20 mouse cellular contexts compared by ENCODE assay signal in the genomic region with DNA sequence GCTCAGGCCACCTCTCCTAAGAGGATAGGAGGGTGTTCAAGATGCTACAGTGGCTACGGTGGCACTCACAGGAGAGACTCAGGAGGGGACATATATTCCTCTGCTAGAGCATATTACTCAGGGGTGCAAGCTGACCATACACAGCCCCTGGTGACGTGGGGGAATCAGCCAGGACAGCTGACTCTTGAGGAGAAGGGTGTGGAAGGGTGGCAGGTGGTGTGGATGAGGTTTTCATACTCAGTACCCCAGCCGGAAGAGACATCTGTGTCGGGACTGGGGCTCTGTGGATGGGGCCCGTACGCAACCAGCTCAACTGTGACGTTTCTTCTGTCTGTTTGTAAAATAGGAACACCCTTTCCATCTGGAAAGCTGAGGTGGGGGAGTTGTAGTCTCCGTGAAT. TPM values are rescaled to one million over a fixed set of nuclear protein-coding genes. Genes with fewer than 3 reads are reported as not detected.
DNase-seq lines count a peak whose midpoint lies in the region; ATAC-seq and TF ChIP-seq lines count a peak whose summit lies in the region.
"Had no signal": no experiment of that assay in that cellular context is flagged by ENCODE, and none has a peak within 500 bp of the region (broad histone marks: within the 10 kb centered on the region; RNA-seq: fewer than 3 reads in every experiment).

No protein-coding gene starts in this region.

- H3K36me3 ChIP-seq in heart, adult 2 months (ENCODE audit: control insufficient read depth, insufficient read depth, low read length): no peaks in the 10 kb centered on the region
- no peaks in the 10 kb centered on the region for H3K36me3 ChIP-seq in lung, embryonic 16.5 days (ENCODE audit: control insufficient read depth, insufficient read depth, low read length)
- no peaks in the 10 kb centered on the region for H3K36me3 ChIP-seq in myocyte (ENCODE audit: control insufficient read depth, insufficient read depth)
- H3K36me3 ChIP-seq in stomach, postnatal 0 days (ENCODE audit: control insufficient read depth, insufficient read depth, low read length): no peaks in the 10 kb centered on the region
- H3K36me3 ChIP-seq: heart, embryonic 15.5 days; hindbrain, embryonic 10.5 days had no signal

- no peak overlapping the region; the same call in 1 of the 2 replicates for H3K27ac ChIP-seq in heart, adult 2 months
- no peak overlapping the region for H3K27ac ChIP-seq in lung, embryonic 16.5 days (ENCODE audit: low read length)
- peak overlapping the region; percentile 83 for H3K27ac ChIP-seq in stomach, postnatal 0 days (replicated peaks)
- H3K27ac ChIP-seq: heart, embryonic 15.5 days; hindbrain, embryonic 10.5 days; hindbrain, embryonic 14.5 days had no signal

- no peak for DNase-seq in heart, adult 2 months
- no peak for DNase-seq in heart, postnatal 4 days
- no peak for DNase-seq in lung, postnatal 36 days
- no peak for DNase-seq in stomach, postnatal 0 days (ENCODE audit: low spot score)
- no peak for DNase-seq in retina, postnatal 1 day
- no peak for DNase-seq in spleen, adult 12 weeks (ENCODE audit: low spot score)
- DNase-seq: adrenal gland, postnatal 14 days; cerebellum, adult 18-20 months; cerebellum, adult 9-11 months; cerebellum, postnatal 36 days; gastrocnemius, postnatal 10 days; heart, adult 18-20 months; heart, postnatal 14 days had no signal

- peaks cover 5% of the 10 kb centered on the region for H3K4me1 ChIP-seq in heart, adult 2 months (ENCODE audit: control insufficient read depth, insufficient read depth, low read length)
- peaks cover 37% of the 10 kb centered on the region for H3K4me1 ChIP-seq in lung, embryonic 16.5 days (replicated peaks; ENCODE audit: control insufficient read depth, insufficient read depth, low read length)
- no peaks in the 10 kb centered on the region; the same call in 1 of the 2 replicates for H3K4me1 ChIP-seq in stomach, postnatal 0 days (replicated peaks; ENCODE audit: control insufficient read depth, insufficient read depth)

- ATAC-seq in lung, embryonic 16.5 days (ENCODE audit: low read depth): no peak
- ATAC-seq in stomach, postnatal 0 days (ENCODE audit: low FRiP score, low TSS enrichment): no peak
- ATAC-seq: forebrain, embryonic 14.5 days had no signal

- H3K9ac ChIP-seq in heart, adult 2 months (ENCODE audit: low read depth, low read length): peak overlapping the region; percentile 20
- no peak overlapping the region for H3K9ac ChIP-seq in lung, embryonic 16.5 days (ENCODE audit: low read length)
- H3K9ac ChIP-seq in stomach, postnatal 0 days (ENCODE audit: low read length): peak overlapping the region; percentile 41; the same call in 1 of the 2 replicates
- H3K9ac ChIP-seq: heart, embryonic 15.5 days; hindbrain, embryonic 14.5 days had no signal

- no peaks in the 10 kb centered on the region for H3K79me2 ChIP-seq in heart, adult 2 months (replicated peaks; ENCODE audit: control insufficient read depth, insufficient read depth, low read length)
- no peaks in the 10 kb centered on the region for H3K79me2 ChIP-seq in myocyte (ENCODE audit: control insufficient read depth, insufficient read depth)

- TF ChIP-seq CTCF in heart, adult 2 months (IDR thresholded peaks at IDR 0.05): no peak
- no peak for TF ChIP-seq CTCF in stomach, postnatal 0 days (IDR thresholded peaks at IDR 0.05; ENCODE audit: low read depth)

- H3K4me2 ChIP-seq in lung, embryonic 16.5 days (ENCODE audit: low read depth, low read length): peak overlapping the region; percentile 28; the same call in 1 of the 2 replicates
- no peak overlapping the region for H3K4me2 ChIP-seq in myocyte (ENCODE audit: low read depth)
- peak overlapping the region; percentile 27 for H3K4me2 ChIP-seq in stomach, postnatal 0 days (replicated peaks; ENCODE audit: low read depth)
- H3K4me2 ChIP-seq: heart, embryonic 11.5 days; heart, embryonic 15.5 days; hindbrain, embryonic 14.5 days had no signal

- TF ChIP-seq POLR2A in heart, adult 2 months (IDR thresholded peaks at IDR 0.05; ENCODE audit: insufficient read depth, low read depth, low read length): no peak
- no peak for TF ChIP-seq POLR2A in myocyte (IDR thresholded peaks at IDR 0.05; ENCODE audit: insufficient read length, low read depth)

- intact Hi-C loops in heart, adult 2 months (cut with DNase I): loop anchor here (2.0 kb wide), 1 partner anchor 14 kb away; no protein-coding TSS in a partner anchor

- no peak for TF ChIP-seq EP300 in heart, adult 2 months (IDR thresholded peaks at IDR 0.05; ENCODE audit: insufficient read depth, low read depth, low read length)
- no peak for TF ChIP-seq EP300 in stomach, postnatal 0 days (optimal IDR thresholded peaks at IDR 0.05)

- no peaks in the 10 kb centered on the region for H3K9me3 ChIP-seq in lung, embryonic 16.5 days (ENCODE audit: control insufficient read depth, low read length)
- no peaks in the 10 kb centered on the region for H3K9me3 ChIP-seq in stomach, postnatal 0 days (ENCODE audit: control insufficient read depth, low read length)
- H3K9me3 ChIP-seq: heart, embryonic 15.5 days; hindbrain, embryonic 10.5 days had no signal

- 63% methylated on average over 8 of the region's 8 CpGs for WGBS in heart, adult 2 months
- WGBS in lung, embryonic 16.5 days: 77% methylated on average over 8 of the region's 8 CpGs
- 79% methylated on average over 8 of the region's 8 CpGs for WGBS in stomach, postnatal 0 days

- H3ac ChIP-seq in myocyte (ENCODE audit: control insufficient read depth, insufficient read length): no peak overlapping the region

- no peaks in the 10 kb centered on the region for H3K27me3 ChIP-seq in heart, adult 2 months (ENCODE audit: control insufficient read depth, insufficient read depth, low read length)
- H3K27me3 ChIP-seq in lung, embryonic 16.5 days (ENCODE audit: control insufficient read depth, insufficient read depth, low read depth, low read length): no peaks in the 10 kb centered on the region
- peaks cover 56% of the 10 kb centered on the region for H3K27me3 ChIP-seq in myocyte (ENCODE audit: control insufficient read depth, insufficient read depth, insufficient read length)
- no peaks in the 10 kb centered on the region for H3K27me3 ChIP-seq in stomach, postnatal 0 days (ENCODE audit: control insufficient read depth, insufficient read depth, low read length)

- H3K4me3 ChIP-seq in heart, adult 2 months: peak overlapping the region; percentile 43; the same call in 1 of the 2 replicates
- no peak overlapping the region for H3K4me3 ChIP-seq in lung, embryonic 16.5 days (ENCODE audit: low read length)
- no peak overlapping the region for H3K4me3 ChIP-seq in myocyte
- no peak overlapping the region; the same call in 1 of the 2 replicates for H3K4me3 ChIP-seq in stomach, postnatal 0 days (ENCODE audit: low read depth, low read length)
- H3K4me3 ChIP-seq: heart, embryonic 15.5 days; hindbrain, embryonic 10.5 days had no signal

TF ChIP-seq in myocyte, 11 proteins besides CTCF, POLR2A, EP300 and RAD21:
- TF ChIP-seq MYOD1 (IDR thresholded peaks at IDR 0.05; ENCODE audit: control insufficient read depth in 1 of 3, insufficient read length in 2 of 3, low read depth in 2 of 3) (peak in 2 of 3 experiments; percentile 51 to 52), E2F4 (IDR thresholded peaks at IDR 0.05; ENCODE audit: insufficient read depth) (no peak), MYOG (IDR thresholded peaks at IDR 0.05; ENCODE audit: control insufficient read depth in 1 of 3, insufficient read depth in 1 of 3, insufficient read length in 2 of 3, low read depth in 2 of 3) (peak in 1 of 3 experiments; percentile 63), TCF12 (IDR thresholded peaks at IDR 0.05; ENCODE audit: insufficient read depth, poor library complexity, severe bottlenecking) (no peak), MAX (IDR thresholded peaks at IDR 0.05; ENCODE audit: low read depth) (no peak)

RNA-seq across cellular contexts. Expression of gene Mcf2l, which starts 58.9 kb away (rescaled TPM):
- total RNA-seq in heart, adult 2 months (2021): 100 to 1,000 TPM in 1 of 2 experiments, 10 to 100 TPM in 1; 58.4 to 104 TPM
- polyA plus RNA-seq in heart, adult 2 months (2012; rRNA removed): 30.3 and 40.2 TPM in 2 replicates
- 10 to 100 TPM; 28.8 to 33.0 TPM for total RNA-seq in heart, postnatal 4 days (2021)
- polyA plus RNA-seq in lung, embryonic 16.5 days (2015; fragmentation: Nextera tagmentation; extraction: Ambion mirVana): 16.0 and 16.1 TPM in 2 replicates
- 1.2 TPM for polyA plus RNA-seq in myocyte (2012; fragmentation: generic; extraction: Trizol)
- 9.6 TPM in 2 replicates for polyA plus RNA-seq in stomach, postnatal 0 days (2015; fragmentation: Nextera tagmentation; extraction: Ambion mirVana)
